Mouse (Mus musculus) midbrain, postnatal 0 days (tissue): ENCODE data around the gene Zic1. TPM values are rescaled to one million over a fixed set of nuclear protein-coding genes. Genes with fewer than 3 reads are reported as not detected.

Experiments
- ATAC-seq: fragments of 200-750 bp; cut with Nextera tagmentation; 2 replicates; pipeline ENCODE4 v1.8.0; 2017; ENCODE audit warnings: moderate number of reproducible peaks, mild to moderate bottlenecking, moderate TSS enrichment, moderate library complexity; ENCODE audit not compliant: low FRiP score
- DNase-seq: peaks from one replicate; pipeline ENCODE4 v3.0.0-alpha.2; 2015; ENCODE audit warnings: low spot score
- H3K27ac ChIP-seq: fragments of 300-500 bp; sonication (generic); 2 replicates; pipeline ENCODE4 v1.5.1; 2014; ENCODE audit warnings: low read depth, mild to moderate bottlenecking, low read length, mixed read lengths
- H3K27me3 ChIP-seq: fragments of 300-500 bp; sonication (generic); 2 replicates; pipeline ENCODE4 v1.6.1; 2014; ENCODE audit warnings: low read length, control low read depth, mixed read lengths; ENCODE audit not compliant: insufficient read depth
- H3K36me3 ChIP-seq: fragments of 300-500 bp; sonication (generic); 2 replicates; pipeline ENCODE4 v1.6.1; 2014; ENCODE audit warnings: low read length, control low read depth, mixed read lengths; ENCODE audit not compliant: insufficient read depth
- H3K4me1 ChIP-seq: fragments of 300-500 bp; sonication (generic); 2 replicates; pipeline ENCODE4 v1.6.1; 2014; ENCODE audit warnings: mild to moderate bottlenecking, control low read depth, antibody characterized with exemption, low read length, mixed read lengths; ENCODE audit not compliant: insufficient read depth
- H3K4me2 ChIP-seq: fragments of 300-500 bp; sonication (generic); 2 replicates; pipeline ENCODE4 v1.6.1; 2014; ENCODE audit warnings: low read depth, mild to moderate bottlenecking, low read length, mixed read lengths; ENCODE audit not compliant: poor library complexity, severe bottlenecking
- H3K4me3 ChIP-seq: fragments of 300-500 bp; sonication (generic); 2 replicates; pipeline ENCODE4 v1.5.1; 2014; ENCODE audit warnings: low read depth, mild to moderate bottlenecking, low read length, moderate library complexity
- H3K9ac ChIP-seq: fragments of 300-500 bp; sonication (generic); replicated peaks from 2 replicates; pipeline ENCODE4 v1.6.1; 2014; ENCODE audit warnings: mild to moderate bottlenecking, low read length, moderate library complexity, mixed read lengths; ENCODE audit not compliant: poor library complexity, severe bottlenecking
- H3K9me3 ChIP-seq: fragments of 300-500 bp; sonication (generic); 2 replicates; pipeline ENCODE4 v1.6.1; 2016; ENCODE audit warnings: low read length, control low read depth
- CTCF ChIP-seq: IDR thresholded peaks from 2 replicates; pipeline ENCODE4 v1.5.1; 2016; ENCODE audit warnings: antibody characterized with exemption, mild to moderate bottlenecking
- WGBS: fragments of 180-500 bp; shearing (Covaris S2); extraction: QIAGEN DNeasy Blood & Tissue Kit; methylation state at CpG from one replicate; pipeline ENCODE4 v1.1.7; 2014; 5-methylcytosine and 5-hydroxymethylcytosine counted together
- polyA plus RNA-seq: library from polyadenylated mRNA; unstranded; fragments of >200 nt; fragmentation: Nextera tagmentation; extraction: Ambion mirVana; gene quantifications from 2 replicates; pipeline ENCODE4 v1.2.1, GENCODE M21; 2015
- total RNA-seq: library from RNA; depleted of rRNA; stranded (reverse); fragments of >200 nt; gene quantifications from 2 replicates; pipeline ENCODE4 v1.2.3, GENCODE M21; 2014

Zic1 gene
- total and polyA plus RNA-seq, 2 experiments from 2014 or later: 8.2 to 146 TPM

GRCm38 (mm10) chr9:91374665-91375064 is 9.1 kb upstream of the Zic1 start:
- no peak for TF ChIP-seq CTCF
- Histone ChIP-seq H3K9me3 (no peaks in the 10 kb centered on the region), H3K4me3 (no peak overlapping the region), H3K36me3 (no peaks in the 10 kb centered on the region), H3K9ac (no peak overlapping the region), H3K4me2 (no peak overlapping the region), H3K27ac (no peak overlapping the region), H3K27me3 (peaks cover 76% of the 10 kb centered on the region), H3K4me1 (no peaks in the 10 kb centered on the region)
- ATAC-seq: no peak
- DNase-seq: peak; percentile 0
- WGBS: 36% methylated on average over 4 of the region's 4 CpGs

GRCm38 (mm10) chr9:91373811-91374575 is 8.4 kb upstream of the Zic1 start:
- H3K27me3 ChIP-seq: peaks cover 70% of the 10 kb centered on the region
- no peak for ATAC-seq
- no peak for TF ChIP-seq CTCF

GRCm38 (mm10) chr9:91371608-91372007 is 6.0 kb upstream of the Zic1 start:
- peak; percentile 3 for DNase-seq
- H3K4me1 ChIP-seq: no peaks in the 10 kb centered on the region
- no peak overlapping the region for H3K4me3 ChIP-seq
- 41% methylated on average over 4 of the region's 4 CpGs for WGBS
- no peaks in the 10 kb centered on the region for H3K36me3 ChIP-seq
- ATAC-seq: no peak
- H3K27ac ChIP-seq: peak overlapping the region; percentile 8; the same call in 1 of the 2 replicates
- H3K9ac ChIP-seq: no peak overlapping the region
- H3K27me3 ChIP-seq: peaks cover 62% of the 10 kb centered on the region
- TF ChIP-seq CTCF: no peak
- H3K4me2 ChIP-seq: peak overlapping the region; percentile 2; the same call in 1 of the 2 replicates
- H3K9me3 ChIP-seq: no peaks in the 10 kb centered on the region

More at GRCm38 (mm10) chr9:91373811-91374575, 8.4 kb upstream of the Zic1 start:
- Histone ChIP-seq H3K4me1 (no peaks in the 10 kb centered on the region), H3K4me3 (no peak overlapping the region), H3K4me2 (no peak overlapping the region), H3K27ac (no peak overlapping the region), H3K9me3 (no peaks in the 10 kb centered on the region), H3K36me3 (no peaks in the 10 kb centered on the region), H3K9ac (no peak overlapping the region)
- 49% methylated on average over 3 of the region's 3 CpGs for WGBS
- peak; percentile 61 for DNase-seq

GRCm38 (mm10) chr9:91371011-91371410 is 5.4 kb upstream of the Zic1 start:
- no peak overlapping the region for H3K4me3 ChIP-seq
- peak overlapping the region; percentile 8; the same call in 1 of the 2 replicates for H3K27ac ChIP-seq
- H3K36me3 ChIP-seq: no peaks in the 10 kb centered on the region
- no peaks in the 10 kb centered on the region for H3K9me3 ChIP-seq
- no peaks in the 10 kb centered on the region for H3K4me1 ChIP-seq
- H3K4me2 ChIP-seq: no peak overlapping the region
- DNase-seq: peak; percentile 59
- H3K9ac ChIP-seq: no peak overlapping the region
- TF ChIP-seq CTCF: no peak
- peaks cover 56% of the 10 kb centered on the region for H3K27me3 ChIP-seq
- no peak for ATAC-seq

GRCm38 (mm10) chr9:91370191-91370708 is 4.6 kb upstream of the Zic1 start:
- DNase-seq (no peak), ATAC-seq (no peak)
- peak overlapping the region; percentile 28 for H3K4me2 ChIP-seq
- peaks cover 50% of the 10 kb centered on the region for H3K27me3 ChIP-seq
- 25% methylated on average over 6 of the region's 6 CpGs for WGBS
- H3K9ac ChIP-seq: peak overlapping the region; percentile 42; the same call in 1 of the 2 replicates
- peak overlapping the region; percentile 13 for H3K27ac ChIP-seq
- no peaks in the 10 kb centered on the region for H3K9me3 ChIP-seq
- no peaks in the 10 kb centered on the region for H3K4me1 ChIP-seq
- TF ChIP-seq CTCF: no peak
- no peaks in the 10 kb centered on the region for H3K36me3 ChIP-seq
- H3K4me3 ChIP-seq: peak overlapping the region; percentile 14; the same call in 1 of the 2 replicates
